Mouse (Mus musculus): ENCODE data around the gene Gm45717.
"Not testable (repeated sequence)": the region's sequence is repeated elsewhere in the genome, so short reads cannot be mapped to it uniquely, and the experiment has no call there.

Gene Gm45717

GRCm38 (mm10) chr7:140955758-140956555 is at the start of gene Gm45717, which contains the start of gene Ifitm2:
Gm45717 (minus strand) TSS chr7:140955937.
Ifitm2 (minus strand) TSS chr7:140955987.
- DNase-seq (ENCODE audit: low spot score) = no peak

DNA sequence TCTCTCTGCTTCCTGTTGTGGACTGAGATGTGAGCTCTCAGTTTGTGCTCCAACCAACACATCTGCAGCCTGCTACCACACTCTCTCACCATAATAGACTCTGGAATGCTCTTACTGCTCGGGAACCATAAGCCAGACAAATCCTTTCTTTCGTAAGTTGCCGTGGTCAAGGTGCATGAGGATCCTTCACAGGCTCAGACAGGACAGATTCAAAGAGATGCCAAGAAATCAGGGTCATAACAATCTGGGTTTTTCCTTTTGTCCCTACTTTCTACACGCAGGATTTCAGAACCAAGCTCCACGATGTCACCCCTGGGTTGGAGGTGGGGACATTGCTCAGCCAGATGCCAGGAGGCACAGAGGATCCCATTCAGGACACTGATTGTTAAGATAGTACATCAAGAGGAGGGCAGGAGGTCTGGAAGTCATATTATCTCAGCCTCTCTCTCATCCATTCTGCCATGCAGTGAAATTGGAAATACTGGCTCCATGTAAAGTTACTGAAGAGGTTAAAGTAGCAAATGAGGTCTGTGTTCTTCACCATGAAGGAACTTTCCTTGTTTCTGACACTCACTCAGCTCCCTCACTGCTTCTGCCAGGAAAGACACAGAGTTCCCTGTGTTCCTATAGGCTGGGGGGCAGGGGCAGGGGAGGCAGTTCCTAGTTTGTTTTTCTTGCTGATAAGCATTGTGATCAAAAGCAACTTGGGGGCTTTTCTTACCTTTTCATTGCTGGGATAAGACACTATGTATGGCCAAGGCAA is 47.7 kb upstream of the Gm45717 start:
- no peak for DNase-seq (ENCODE audit: low spot score)

DNA sequence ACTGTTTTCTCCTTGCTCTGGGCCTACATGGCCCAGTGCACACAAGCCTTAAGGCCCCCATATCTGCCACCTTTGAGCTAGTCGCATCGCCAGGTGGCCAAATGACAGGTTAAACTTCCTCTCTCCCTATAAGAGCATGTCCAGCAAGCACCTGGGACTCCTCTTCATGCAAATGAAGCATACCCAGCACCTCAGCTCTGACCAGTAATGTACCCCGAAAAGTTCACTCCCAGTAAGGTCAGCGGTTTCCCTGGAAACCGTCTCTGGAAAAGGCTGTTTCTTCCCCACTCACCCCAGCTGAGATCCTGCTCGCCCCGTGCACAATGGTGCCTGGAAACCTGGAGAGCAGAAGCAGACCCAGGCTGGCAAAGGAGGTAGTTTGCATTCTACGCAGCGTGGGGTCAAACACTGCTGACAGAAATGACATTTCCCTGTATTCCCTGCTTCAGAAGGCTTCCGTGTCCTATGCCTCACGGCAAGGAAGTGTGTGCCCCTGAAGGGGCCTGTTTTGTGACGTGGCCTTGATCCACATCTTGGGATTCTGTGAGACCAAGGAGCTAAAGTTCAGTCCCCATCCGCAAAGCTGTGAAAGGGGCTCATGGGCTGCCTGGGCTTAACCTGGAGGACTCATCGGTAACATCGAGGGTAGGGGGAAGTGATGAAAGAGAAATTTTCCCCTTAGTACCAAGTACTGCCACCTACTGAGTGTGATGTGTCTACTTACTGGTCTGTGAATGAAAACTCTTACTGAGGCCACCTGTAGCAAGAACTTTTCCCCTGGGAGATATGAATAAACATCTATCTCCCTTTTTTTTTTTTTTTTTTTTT is 45.4 kb upstream of the Gm45717 start:
- no peak for DNase-seq (ENCODE audit: low spot score)

GRCm38 (mm10) chr7:140998853-140999700 is 43.3 kb upstream of the Gm45717 start:
- no peak for DNase-seq (ENCODE audit: low spot score)

DNA sequence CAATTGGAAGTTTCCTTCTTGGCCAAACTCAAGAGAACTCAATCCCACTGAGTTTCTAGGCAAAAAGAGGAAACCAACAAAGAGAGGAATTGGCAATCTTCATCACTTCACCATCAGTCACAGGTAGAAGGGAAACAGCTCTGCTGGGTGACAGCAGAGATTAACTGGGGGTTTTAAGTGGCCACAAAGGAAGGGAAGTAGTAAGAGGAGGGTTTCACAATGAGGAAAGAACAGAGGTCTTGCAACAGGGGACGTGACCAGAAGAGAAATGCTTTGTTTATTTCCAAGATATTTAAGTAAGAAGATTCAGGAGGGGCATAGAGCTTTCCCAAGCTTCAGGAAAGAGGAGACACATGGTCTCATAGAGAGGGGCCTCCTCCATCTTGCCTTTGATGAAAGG is 42.1 kb upstream of the Gm45717 start:
- DNase-seq (ENCODE audit: low spot score) = no peak

GRCm38 (mm10) chr7:140991117-140991689 is 35.5 kb upstream of the Gm45717 start:
- no peak for DNase-seq (ENCODE audit: low spot score)

GRCm38 (mm10) chr7:140990622-140991021 is 34.9 kb upstream of the Gm45717 start:
- no peak for DNase-seq (ENCODE audit: low spot score)

GRCm38 (mm10) chr7:140990185-140990584 is 34.4 kb upstream of the Gm45717 start:
- no peak for DNase-seq (ENCODE audit: low spot score)

DNA sequence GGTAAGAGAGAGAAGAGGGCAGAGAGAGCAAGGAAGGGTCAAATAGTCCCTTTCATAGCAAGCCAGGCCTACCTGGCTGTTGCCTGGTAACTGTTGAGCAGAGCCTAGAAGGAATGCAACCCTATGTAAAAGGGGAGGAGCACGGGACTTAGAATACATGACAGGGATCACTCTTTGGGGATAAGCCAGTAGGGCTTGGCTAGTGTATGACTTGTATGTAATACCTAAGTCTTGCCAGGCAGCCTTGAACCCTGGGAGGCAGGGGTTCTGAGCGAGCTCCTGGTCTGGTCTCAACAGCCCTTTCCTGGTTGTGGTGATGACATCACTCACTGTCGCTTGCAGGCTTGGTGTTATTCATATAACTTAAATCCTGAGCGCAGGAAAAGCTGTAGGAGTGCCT is 33.3 kb upstream of the Gm45717 start:
- DNase-seq (ENCODE audit: low spot score) = no peak

DNA sequence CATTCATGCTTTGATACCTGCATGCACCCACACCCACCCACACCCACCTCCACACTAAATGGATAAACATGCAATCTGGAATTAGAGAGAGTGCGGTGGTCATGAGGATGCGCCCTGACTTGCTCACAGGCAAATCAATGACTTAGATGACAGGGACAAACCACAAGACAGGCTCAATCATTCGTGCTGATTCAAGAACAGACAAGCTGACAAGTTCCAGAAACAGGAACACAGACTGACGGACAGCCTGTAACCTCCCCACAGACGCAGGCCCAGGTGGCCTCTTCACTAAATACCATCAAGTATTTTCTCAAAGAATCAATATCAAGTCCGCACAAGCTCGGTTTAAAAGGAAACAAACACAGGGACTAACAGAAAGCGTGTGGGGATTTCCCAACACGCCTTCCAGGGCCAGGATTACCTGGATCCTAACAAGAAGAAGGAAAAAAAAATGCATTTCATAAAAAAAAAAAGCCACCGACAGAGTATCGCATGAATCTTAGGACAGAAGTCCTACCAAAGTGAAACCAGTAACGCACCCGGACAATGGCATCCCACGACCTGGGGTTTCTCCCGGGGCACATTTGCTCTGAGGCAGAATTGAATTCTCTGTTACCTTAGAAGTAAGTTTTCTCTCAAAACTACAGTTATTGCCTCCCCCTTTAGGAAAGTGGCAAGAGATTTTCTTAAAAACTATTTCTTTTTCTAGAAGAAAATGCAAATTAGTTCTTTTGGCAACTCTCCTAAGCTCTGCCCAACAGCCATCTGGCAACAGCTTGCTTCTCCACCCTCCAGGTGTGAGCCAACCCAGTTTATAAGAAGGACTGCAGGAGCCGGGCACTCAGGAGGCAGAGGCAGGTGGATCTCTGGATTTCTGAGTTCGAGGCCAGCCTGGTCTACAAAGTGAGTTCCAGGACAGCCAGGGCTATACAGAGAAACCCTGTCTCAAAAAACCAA is 31.7 kb upstream of the Gm45717 start:
- no peak for DNase-seq (ENCODE audit: low spot score)

DNA sequence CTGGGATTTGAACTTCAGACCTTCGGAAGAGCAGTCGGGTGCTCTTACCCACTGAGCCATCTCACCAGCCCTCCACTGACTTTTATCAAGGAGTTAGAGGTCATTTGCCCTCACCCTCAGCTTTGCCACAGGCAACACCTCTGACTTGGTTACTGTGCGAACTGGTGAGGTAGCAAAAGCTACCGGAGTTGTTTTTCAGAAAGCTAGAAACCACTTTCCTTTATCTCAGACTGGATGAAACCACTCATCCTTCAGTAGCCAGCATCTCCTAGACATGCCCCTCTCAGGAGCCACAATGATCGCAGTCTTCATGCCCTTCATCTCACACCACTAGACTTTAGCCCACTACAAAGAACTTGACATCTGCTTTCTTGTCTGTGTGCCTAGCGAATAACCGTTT is 27.2 kb upstream of the Gm45717 start:
- no peak for DNase-seq (ENCODE audit: low spot score)

DNA sequence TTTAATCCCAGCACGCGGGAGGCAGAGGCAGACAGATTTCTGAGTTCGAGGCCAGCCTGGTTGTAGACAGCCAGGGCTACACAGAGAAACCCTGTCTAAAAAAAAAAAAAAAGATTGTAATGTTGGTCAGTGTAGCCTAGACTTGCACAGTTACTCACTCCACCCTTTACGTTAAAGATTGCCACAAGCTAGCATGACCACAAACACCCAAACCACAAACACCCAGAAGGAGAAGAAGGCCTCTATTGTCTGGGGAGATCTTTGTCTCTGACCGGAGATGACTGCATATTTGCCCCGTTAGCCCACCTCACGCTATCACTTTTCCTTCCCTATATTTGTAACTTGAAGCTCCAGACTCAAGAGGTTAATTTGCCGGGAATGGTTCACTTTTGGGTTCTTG is 26.0 kb upstream of the Gm45717 start:
- DNase-seq (ENCODE audit: low spot score) = no peak

GRCm38 (mm10) chr7:140976720-140977119 is 21.0 kb upstream of the Gm45717 start:
- not testable (repeated sequence) for DNase-seq (ENCODE audit: low spot score)

DNA sequence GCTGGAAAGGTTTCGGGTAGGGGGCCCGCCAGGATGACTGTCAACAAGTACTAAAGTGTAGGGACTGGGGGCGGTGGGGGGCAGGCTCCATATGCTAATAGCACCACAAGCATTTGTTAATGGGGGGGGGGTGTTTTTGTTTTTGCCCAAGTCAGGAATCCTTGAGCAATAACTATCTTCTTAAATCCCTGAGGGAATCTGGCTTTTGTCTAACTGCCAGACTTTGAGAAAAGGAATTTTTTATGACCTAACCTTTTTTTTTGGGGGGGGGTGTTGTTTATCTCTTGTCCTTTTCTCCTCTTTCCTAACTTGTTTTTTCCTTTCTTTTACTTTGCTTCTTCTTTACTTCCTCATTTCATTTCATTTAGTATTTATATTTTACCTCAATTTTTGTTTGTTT is 19.7 kb upstream of the Gm45717 start:
- no peak for DNase-seq (ENCODE audit: low spot score)

- no peak for DNase-seq (ENCODE audit: low spot score)
Observed at GRCm38 (mm10) chr7:140974940-140975339, 19.2 kb upstream of the Gm45717 start.

DNA sequence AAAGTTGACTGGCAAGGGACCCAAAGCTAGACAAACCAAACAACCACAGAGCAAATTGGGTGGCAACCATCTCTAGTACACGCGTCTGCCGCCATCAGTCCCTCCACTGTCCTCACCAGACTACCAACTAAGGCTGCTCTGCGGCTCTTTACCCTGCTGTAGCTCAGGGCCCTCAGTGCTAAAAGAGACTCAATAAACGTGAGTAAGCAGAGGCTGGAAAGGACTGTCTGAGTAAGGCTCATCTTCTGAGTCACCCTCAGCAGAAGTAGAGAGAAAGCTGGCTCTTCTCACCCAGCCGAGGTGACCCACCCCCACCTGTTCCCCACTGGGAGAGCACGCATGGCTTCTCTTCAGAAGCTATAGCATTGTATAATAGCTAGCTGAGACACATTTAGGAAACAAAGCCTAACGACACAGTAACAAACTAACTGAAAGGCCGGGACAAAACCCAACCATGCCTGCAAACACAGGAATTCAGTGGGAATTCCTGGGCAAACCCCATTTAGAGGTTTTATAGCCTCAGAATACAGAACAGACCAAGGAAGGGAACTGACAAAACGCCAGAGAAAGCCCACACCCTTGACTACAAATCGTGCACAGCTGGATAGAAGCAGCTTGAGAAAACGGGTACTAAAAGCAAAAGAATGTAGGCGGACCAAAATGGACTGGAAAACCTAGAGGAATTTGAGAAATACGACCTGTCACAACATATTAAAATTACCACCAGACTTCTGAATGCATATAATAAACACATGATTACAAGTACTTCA is 17.8 kb upstream of the Gm45717 start:
- no peak for DNase-seq (ENCODE audit: low spot score)

- no peak for DNase-seq (ENCODE audit: low spot score)
Observed at GRCm38 (mm10) chr7:140971479-140972171, 15.9 kb upstream of the Gm45717 start.

DNA sequence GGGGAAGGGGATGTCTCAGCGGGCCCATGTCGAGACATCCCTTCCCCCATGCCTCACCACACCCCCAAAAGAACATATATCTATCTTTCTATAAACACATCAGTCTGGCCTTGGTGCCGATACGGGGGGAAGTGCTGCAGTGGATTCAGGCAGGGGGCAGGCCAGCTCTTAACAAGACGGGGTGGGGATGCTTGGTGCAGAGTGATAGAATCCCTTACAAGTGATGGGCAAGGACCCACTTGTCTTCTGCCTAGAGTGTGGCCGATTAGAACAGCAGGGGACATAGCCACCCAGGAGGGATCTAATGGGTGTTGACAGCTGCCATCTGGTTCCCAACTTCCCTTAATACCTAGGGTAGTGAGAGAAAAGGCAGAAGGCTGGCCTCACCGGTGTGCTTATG is 15.2 kb upstream of the Gm45717 start:
- no peak for DNase-seq (ENCODE audit: low spot score)

GRCm38 (mm10) chr7:140968710-140969109 is 13.0 kb upstream of the Gm45717 start:
- DNase-seq (ENCODE audit: low spot score) = not testable (repeated sequence)

Data from ovary, postnatal 10 days (tissue).